Mouse (Mus musculus) hindbrain, embryonic 14.5 days (tissue): ENCODE results near the gene Prss41. TPM values are rescaled to one million over a fixed set of nuclear protein-coding genes. Genes with fewer than 3 reads are reported as not detected.

Experiments used
- ATAC-seq: fragments of 200-750 bp; cut with Nextera tagmentation; 2 replicates; pipeline ENCODE4 v1.8.0; 2017; ENCODE audit warnings: moderate number of reproducible peaks, mild to moderate bottlenecking, moderate TSS enrichment, moderate library complexity; ENCODE audit not compliant: low FRiP score
- DNase-seq: peaks from one replicate; pipeline ENCODE4 v3.0.0-alpha.2; 2015; ENCODE audit warnings: low spot score
- H3K27ac ChIP-seq: fragments of 300-500 bp; sonication (generic); 2 replicates; pipeline ENCODE4 v1.5.1; 2014; ENCODE audit warnings: mild to moderate bottlenecking, moderate library complexity
- H3K27me3 ChIP-seq: fragments of 300-500 bp; sonication (generic); 2 replicates; pipeline ENCODE4 v1.6.1; 2014; ENCODE audit warnings: mild to moderate bottlenecking, low read length, mixed read lengths; ENCODE audit not compliant: control insufficient read depth, insufficient read depth
- H3K36me3 ChIP-seq: fragments of 300-500 bp; sonication (generic); replicated peaks from 2 replicates; pipeline ENCODE4 v1.6.1; 2014; ENCODE audit not compliant: control insufficient read depth, insufficient read depth
- H3K4me1 ChIP-seq: fragments of 300-500 bp; sonication (generic); replicated peaks from 2 replicates; pipeline ENCODE4 v1.6.1; 2014; ENCODE audit warnings: antibody characterized with exemption, low read length, mixed read lengths; ENCODE audit not compliant: control insufficient read depth, insufficient read depth
- H3K4me2 ChIP-seq: fragments of 300-500 bp; sonication (generic); replicated peaks from 2 replicates; pipeline ENCODE4 v1.6.1; 2014; ENCODE audit warnings: mild to moderate bottlenecking, moderate library complexity
- H3K4me3 ChIP-seq: fragments of 300-500 bp; sonication (generic); replicated peaks from 2 replicates; pipeline ENCODE4 v1.5.1; 2014; ENCODE audit warnings: mild to moderate bottlenecking, low read length
- H3K9ac ChIP-seq: fragments of 300-500 bp; sonication (generic); 2 replicates; pipeline ENCODE4 v1.6.1; 2014
- H3K9me3 ChIP-seq: fragments of 300-500 bp; sonication (generic); 2 replicates; pipeline ENCODE4 v1.6.1; 2016; ENCODE audit warnings: low read length; ENCODE audit not compliant: control insufficient read depth
- WGBS: fragments of 180-500 bp; shearing (Covaris S2); extraction: QIAGEN DNeasy Blood & Tissue Kit; methylation state at CpG from one replicate; pipeline ENCODE4 v1.1.7; 2014; 5-methylcytosine and 5-hydroxymethylcytosine counted together
- polyA plus RNA-seq: library from polyadenylated mRNA; unstranded; fragments of >200 nt; fragmentation: Nextera tagmentation; extraction: Ambion mirVana; gene quantifications from 2 replicates; pipeline ENCODE4 v1.2.1, GENCODE M21; 2014

Gene Prss41
- polyA plus RNA-seq, 1 experiment from 2014 or later = 2.3 TPM

GRCm38 (mm10) chr17:23815641-23816040 lies 28.3 kb downstream of the Prss41 start:
- Histone ChIP-seq H3K9me3 (peaks cover 30% of the 10 kb centered on the region), H3K27ac (no peak overlapping the region), H3K4me2 (no peak overlapping the region), H3K9ac (no peak overlapping the region), H3K4me3 (no peak overlapping the region), H3K36me3 (peaks cover 98% of the 10 kb centered on the region), H3K4me1 (no peaks in the 10 kb centered on the region), H3K27me3 (no peaks in the 10 kb centered on the region)
- DNase-seq (no peak), ATAC-seq (no peak)
- WGBS = 98% methylated on average over 16 of the region's 16 CpGs

- no peak overlapping the region for H3K4me3 ChIP-seq
- no peak for DNase-seq
- no peak for ATAC-seq
- no peak overlapping the region for H3K9ac ChIP-seq
- peaks cover 30% of the 10 kb centered on the region for H3K4me1 ChIP-seq
- no peak overlapping the region for H3K4me2 ChIP-seq
- no peaks in the 10 kb centered on the region for H3K9me3 ChIP-seq
- WGBS = 94% methylated on average over 3 of the region's 3 CpGs
- peaks cover 58% of the 10 kb centered on the region for H3K36me3 ChIP-seq
- no peak overlapping the region for H3K27ac ChIP-seq
- H3K27me3 ChIP-seq = no peaks in the 10 kb centered on the region
Measured at GRCm38 (mm10) chr17:23807918-23808317, 36.1 kb downstream of the Prss41 start.

DNA sequence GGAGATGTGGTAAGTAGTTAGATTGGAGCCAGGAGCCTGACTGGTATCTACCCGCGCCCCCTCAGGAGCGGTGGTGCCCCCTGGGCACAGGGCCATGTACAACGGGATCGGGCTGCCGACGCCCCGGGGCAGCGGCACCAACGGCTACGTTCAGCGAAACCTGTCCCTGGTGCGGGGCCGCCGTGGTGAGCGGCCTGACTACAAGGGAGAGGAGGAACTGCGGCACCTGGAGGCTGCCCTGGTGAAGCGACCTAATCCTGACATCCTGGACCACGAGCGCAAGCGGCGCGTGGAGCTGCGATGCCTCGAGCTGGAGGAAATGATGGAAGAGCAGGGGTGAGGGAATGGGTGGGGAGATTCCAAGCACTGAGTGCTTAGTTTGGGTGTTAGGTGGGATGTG lies 37.1 kb downstream of the Prss41 start:
- Histone ChIP-seq H3K4me3 (0 out of 2 replicates have a peak overlapping the region, but pooled peaks have one; percentile 3), H3K27me3 (no peaks in the 10 kb centered on the region), H3K4me1 (peaks cover 34% of the 10 kb centered on the region), H3K9me3 (no peaks in the 10 kb centered on the region), H3K9ac (no peak overlapping the region; the same call in 1 of the 2 replicates), H3K4me2 (0 out of 2 replicates have a peak overlapping the region, but pooled peaks have one; percentile 17), H3K27ac (no peak overlapping the region), H3K36me3 (peaks cover 48% of the 10 kb centered on the region)
- WGBS = 81% methylated on average over 25 of the region's 25 CpGs
- ATAC-seq = no peak
- DNase-seq = no peak

DNA sequence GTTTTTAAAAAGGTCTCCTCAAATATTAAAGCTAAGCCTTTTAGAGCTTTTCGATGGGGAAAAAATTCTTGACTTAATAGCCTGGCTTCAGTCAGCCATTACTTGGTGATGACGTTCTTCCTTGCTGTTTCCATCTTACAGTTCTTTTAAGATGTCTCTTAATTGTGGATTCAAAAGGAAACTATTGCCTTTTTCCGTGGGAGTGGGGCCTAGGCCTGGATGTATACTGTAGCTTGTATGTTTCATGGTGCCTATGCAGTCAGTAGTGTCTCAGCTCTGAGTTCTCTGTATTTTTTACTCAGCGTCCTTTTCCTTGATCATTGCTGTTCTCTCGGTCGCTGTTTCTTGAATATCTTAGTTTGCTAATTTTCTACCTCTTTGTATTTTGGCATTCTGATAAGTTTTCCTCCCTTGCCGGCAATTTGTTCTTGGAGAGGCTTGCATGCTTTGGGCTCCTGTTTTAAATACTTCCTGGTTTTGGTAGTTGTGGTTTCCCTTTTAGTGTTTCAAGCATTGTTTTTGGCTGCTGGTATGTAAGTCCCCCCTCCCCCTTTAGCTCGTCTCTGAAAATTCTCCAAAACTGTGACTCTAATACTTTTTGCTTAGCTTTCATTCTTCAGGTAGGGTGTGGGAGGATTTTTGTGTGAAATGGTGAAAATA lies 39.4 kb downstream of the Prss41 start:
- peaks cover 25% of the 10 kb centered on the region for H3K36me3 ChIP-seq
- DNase-seq (no peak), ATAC-seq (no peak)
- H3K4me1 ChIP-seq = peaks cover 34% of the 10 kb centered on the region
- H3K9ac ChIP-seq = peak overlapping the region; percentile 95
- H3K4me2 ChIP-seq = peak overlapping the region; percentile 76
- H3K27ac ChIP-seq = no peak overlapping the region
- H3K27me3 ChIP-seq = no peaks in the 10 kb centered on the region
- peak overlapping the region; percentile 97 for H3K4me3 ChIP-seq
- no peaks in the 10 kb centered on the region for H3K9me3 ChIP-seq
- WGBS = 3% methylated on average over 8 of the region's 8 CpGs

- under 1% methylated on average over 63 of the region's 83 CpGs for WGBS
- ATAC-seq (peak; percentile 70), DNase-seq (peak; percentile 89)
- Histone ChIP-seq H3K9ac (peak overlapping the region; percentile 95), H3K4me2 (peak overlapping the region; percentile 76), H3K9me3 (no peaks in the 10 kb centered on the region), H3K4me1 (peaks cover 34% of the 10 kb centered on the region), H3K27ac (peak overlapping the region; percentile 98), H3K4me3 (peak overlapping the region; percentile 97), H3K36me3 (peaks cover 14% of the 10 kb centered on the region), H3K27me3 (no peaks in the 10 kb centered on the region)
Measured at GRCm38 (mm10) chr17:23803366-23804041, 40.5 kb downstream of the Prss41 start.

DNA sequence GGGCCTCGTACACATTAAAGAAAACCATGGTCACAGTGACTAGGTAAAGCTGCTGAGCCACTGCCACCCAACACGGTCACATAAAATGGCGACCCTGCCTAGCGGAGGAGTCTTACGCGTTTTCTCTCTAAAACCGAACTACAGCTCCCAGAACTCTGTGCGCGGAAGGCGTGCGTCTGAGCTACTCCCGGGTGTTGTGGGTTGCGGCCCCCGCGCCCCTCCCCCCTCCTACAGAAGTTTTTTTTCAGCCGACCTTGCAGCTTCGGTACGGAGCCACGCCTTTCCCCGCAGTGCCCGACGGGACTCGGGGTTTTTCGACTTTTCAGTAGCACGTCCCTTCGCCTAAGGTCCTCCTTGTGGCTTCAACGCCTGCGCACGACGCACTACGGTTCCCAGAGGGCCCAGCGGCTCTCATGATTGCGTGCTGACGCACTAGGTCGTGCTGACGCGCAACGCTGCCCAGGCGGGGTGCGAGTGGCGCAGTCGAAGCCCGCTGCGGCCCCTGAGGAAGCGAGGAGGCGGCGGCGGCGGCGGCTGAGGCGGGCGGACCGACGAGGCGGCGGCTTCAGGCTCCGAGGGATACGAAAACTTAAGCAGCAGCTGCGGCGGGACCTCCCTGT lies 41.1 kb downstream of the Prss41 start:
- Histone ChIP-seq H3K9ac (peak overlapping the region; percentile 95), H3K9me3 (no peaks in the 10 kb centered on the region), H3K27me3 (no peaks in the 10 kb centered on the region), H3K27ac (peak overlapping the region; percentile 98), H3K4me3 (peak overlapping the region; percentile 97), H3K36me3 (peaks cover 8% of the 10 kb centered on the region), H3K4me1 (peaks cover 34% of the 10 kb centered on the region), H3K4me2 (peak overlapping the region; percentile 76)
- ATAC-seq = peak; percentile 98
- under 1% methylated on average over 60 of the region's 60 CpGs for WGBS
- peak; percentile 99 for DNase-seq

DNA sequence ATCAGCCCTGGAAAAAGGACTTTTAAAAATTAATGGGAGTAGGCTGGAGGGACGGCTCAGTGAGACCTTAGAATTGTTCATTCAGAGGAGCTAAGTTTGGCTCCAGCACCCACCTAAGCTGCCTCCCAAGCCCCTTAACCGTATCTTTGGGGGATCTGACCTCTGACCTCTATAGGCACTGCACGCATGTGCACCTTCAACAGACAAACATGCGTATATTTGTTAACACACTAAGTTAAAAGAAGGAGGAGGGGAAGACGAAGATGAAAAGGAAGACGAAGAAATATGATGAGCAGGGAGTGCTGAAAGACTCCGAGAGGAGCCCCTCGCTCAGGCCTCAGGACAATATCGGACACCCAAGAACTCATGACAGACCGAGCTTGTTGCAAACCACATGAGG lies 42.3 kb downstream of the Prss41 start:
- DNase-seq (no peak), ATAC-seq (no peak)
- Histone ChIP-seq H3K27me3 (no peaks in the 10 kb centered on the region), H3K9ac (no peak overlapping the region), H3K4me2 (no peak overlapping the region), H3K9me3 (no peaks in the 10 kb centered on the region), H3K4me3 (no peak overlapping the region), H3K27ac (no peak overlapping the region), H3K36me3 (peaks cover 10% of the 10 kb centered on the region), H3K4me1 (peaks cover 27% of the 10 kb centered on the region)
- 94% methylated on average over 10 of the region's 10 CpGs for WGBS

DNA sequence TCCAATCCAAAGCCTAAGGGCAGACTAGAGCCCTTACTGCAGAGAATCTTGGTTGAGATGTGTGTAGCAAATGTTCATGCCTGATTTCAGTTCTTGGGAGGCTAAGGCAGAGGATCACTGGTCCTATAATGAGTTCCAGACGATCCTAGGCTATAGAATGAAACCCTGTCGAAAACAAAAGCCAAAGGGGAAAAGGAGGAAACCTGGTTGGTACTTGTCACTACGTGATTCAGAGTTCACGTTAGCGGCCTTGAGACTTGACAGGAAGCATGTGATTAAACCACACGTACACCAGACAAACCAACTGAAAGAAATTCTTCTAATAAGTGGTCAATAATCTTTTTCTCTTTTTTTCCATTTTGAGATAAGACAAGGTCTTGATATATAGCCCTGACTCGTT lies 46.7 kb downstream of the Prss41 start:
- 85% methylated on average over 7 of the region's 7 CpGs for WGBS
- Histone ChIP-seq H3K27me3 (no peaks in the 10 kb centered on the region), H3K4me3 (no peak overlapping the region), H3K4me1 (peaks cover 2% of the 10 kb centered on the region), H3K9ac (no peak overlapping the region), H3K4me2 (no peak overlapping the region), H3K9me3 (no peaks in the 10 kb centered on the region), H3K27ac (no peak overlapping the region), H3K36me3 (peaks cover 13% of the 10 kb centered on the region)
- DNase-seq (no peak), ATAC-seq (no peak)

DNA sequence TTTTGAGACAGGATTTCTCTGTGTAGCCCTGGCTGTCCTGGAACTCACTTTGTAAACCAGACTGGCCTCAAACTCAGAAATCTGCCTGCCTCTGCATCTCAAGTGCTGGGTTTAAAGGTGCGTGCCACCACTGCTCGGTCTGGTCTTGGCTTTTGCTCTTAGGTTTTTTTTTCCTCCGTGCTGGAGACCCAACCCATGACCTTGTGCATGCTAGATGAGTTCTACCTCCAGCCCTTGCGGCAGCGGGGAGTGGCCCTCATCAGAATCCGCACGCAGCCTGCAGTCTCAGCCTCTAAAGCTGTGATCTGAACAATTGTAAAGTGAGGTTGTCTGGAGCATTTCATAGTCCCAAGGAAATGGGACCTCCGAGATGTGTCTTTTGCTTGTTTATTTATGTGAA lies 48.6 kb downstream of the Prss41 start:
- Histone ChIP-seq H3K4me2 (no peak overlapping the region), H3K27ac (no peak overlapping the region), H3K4me1 (peaks cover 19% of the 10 kb centered on the region), H3K4me3 (no peak overlapping the region), H3K9me3 (no peaks in the 10 kb centered on the region), H3K27me3 (no peaks in the 10 kb centered on the region), H3K36me3 (peaks cover 13% of the 10 kb centered on the region), H3K9ac (no peak overlapping the region)
- 94% methylated on average over 8 of the region's 8 CpGs for WGBS
- ATAC-seq = no peak
- no peak for DNase-seq
